Comparison of ENCODE assay signal across 12 mouse cellular contexts in genomic region chr10:82958218-82958761, GRCm38 (mm10). TPM values are rescaled to one million over a fixed set of nuclear protein-coding genes. Genes with fewer than 3 reads are reported as not detected.
DNase-seq lines count a peak whose midpoint lies in the region; ATAC-seq and TF ChIP-seq lines count a peak whose summit lies in the region.
"Had no signal": no experiment of that assay in that cellular context is flagged by ENCODE, and none has a peak within 500 bp of the region (broad histone marks: within the 10 kb centered on the region; RNA-seq: fewer than 3 reads in every experiment).

No protein-coding gene starts in this region.

- peaks cover 12% of the 10 kb centered on the region for H3K9me3 ChIP-seq in forebrain, embryonic 10.5 days
- H3K9me3 ChIP-seq: intestine, embryonic 15.5 days had no signal

- no peaks in the 10 kb centered on the region; the same call in 1 of the 2 replicates for H3K27me3 ChIP-seq in liver, adult 2 months (ENCODE audit: control insufficient read depth, insufficient read depth, low read length)
- H3K27me3 ChIP-seq in forebrain, embryonic 10.5 days (ENCODE audit: poor library complexity, severe bottlenecking) = no peaks in the 10 kb centered on the region
- H3K27me3 ChIP-seq: intestine, embryonic 15.5 days had no signal

- no peak for TF ChIP-seq POLR2A in liver, adult 2 months (IDR thresholded peaks at IDR 0.05; ENCODE audit: extremely low read depth, insufficient read depth, low read length)
- TF ChIP-seq POLR2A in embryonic fibroblast, embryonic 13.5 days (IDR thresholded peaks at IDR 0.05; ENCODE audit: low read depth, low read length) = no peak

- H3K4me3 ChIP-seq in liver, adult 2 months (ENCODE audit: insufficient read depth, low read depth, low read length) = no peak overlapping the region
- H3K4me3 ChIP-seq in embryonic fibroblast, embryonic 13.5 days (ENCODE audit: insufficient read depth, low read length) = no peak overlapping the region
- no peak overlapping the region for H3K4me3 ChIP-seq in forebrain, embryonic 10.5 days
- H3K4me3 ChIP-seq: erythroblast, embryonic 14.5 days; intestine, embryonic 15.5 days; layer of hippocampus, adult 2 months had no signal

- 60% methylated on average over 5 of the region's 5 CpGs for WGBS in liver, adult 2 months
- WGBS in forebrain, embryonic 10.5 days = 81% methylated on average over 5 of the region's 5 CpGs

- no peaks in the 10 kb centered on the region for H3K4me1 ChIP-seq in liver, adult 2 months (ENCODE audit: control insufficient read depth, insufficient read depth, low read length)
- H3K4me1 ChIP-seq in embryonic fibroblast, embryonic 13.5 days (ENCODE audit: control insufficient read depth, insufficient read depth, low read length) = peaks cover 4% of the 10 kb centered on the region
- H3K4me1 ChIP-seq in forebrain, embryonic 10.5 days = no peaks in the 10 kb centered on the region
- H3K4me1 ChIP-seq: intestine, embryonic 15.5 days had no signal

- no peaks in the 10 kb centered on the region for H3K79me2 ChIP-seq in liver, adult 2 months (ENCODE audit: control insufficient read depth, insufficient read depth, low read length)

- peak; percentile 75 for ATAC-seq in monocyte, adult 5-6 weeks (replicated peaks; ENCODE audit: insufficient number of reproducible peaks, low FRiP score, low TSS enrichment, poor library complexity, severe bottlenecking)
- ATAC-seq: intestine, embryonic 15.5 days had no signal

- TF ChIP-seq CTCF in liver, adult 2 months (IDR thresholded peaks at IDR 0.05; ENCODE audit: low read depth, low read length) = no peak
- TF ChIP-seq CTCF in embryonic fibroblast, embryonic 13.5 days (IDR thresholded peaks at IDR 0.05; ENCODE audit: borderline replicate concordance, insufficient read depth, low read length) = no peak

- no peak overlapping the region for H3K27ac ChIP-seq in liver, adult 2 months (replicated peaks; ENCODE audit: insufficient read depth, low read depth, low read length)
- peak overlapping the region; percentile 48 for H3K27ac ChIP-seq in embryonic fibroblast, embryonic 13.5 days (ENCODE audit: insufficient read depth, low read length)
- no peak overlapping the region for H3K27ac ChIP-seq in forebrain, embryonic 10.5 days
- H3K27ac ChIP-seq: intestine, embryonic 15.5 days; layer of hippocampus, adult 2 months had no signal

- DNase-seq in liver, adult 2 months (ENCODE audit: extremely low read depth, low read depth, low spot score) = peak; percentile 33
- DNase-seq in liver (no peak), NIH3T3 (ENCODE audit: low read depth) (peak; percentile 76)
- DNase-seq in thymus, postnatal 14 days = no peak
- DNase-seq in forebrain, embryonic 10.5 days (ENCODE audit: extremely low spot score, low spot score) = no peak
- no peak for DNase-seq in cerebellum, adult 9-11 months
- DNase-seq: cerebellum, postnatal 36 days had no signal

- H3K9ac ChIP-seq in liver, adult 2 months (ENCODE audit: low read depth, low read length) = no peak overlapping the region
- H3K9ac ChIP-seq: intestine, embryonic 15.5 days had no signal

- H3K36me3 ChIP-seq in liver, adult 2 months (ENCODE audit: control insufficient read depth, insufficient read depth, low read length) = no peaks in the 10 kb centered on the region
- no peaks in the 10 kb centered on the region for H3K36me3 ChIP-seq in forebrain, embryonic 10.5 days (replicated peaks)
- H3K36me3 ChIP-seq: intestine, embryonic 15.5 days had no signal

RNA-seq across cellular contexts. Expression of gene Chst11, which starts 27.0 kb away (rescaled TPM):
- total RNA-seq in liver, adult 2 months (2014; rRNA removed) = 0.09 and 0.34 TPM in 2 replicates
- polyA plus RNA-seq in liver, adult 2 months (2012; rRNA removed) = 0.15 and 0.16 TPM in 2 replicates
- 12.9 and 20.7 TPM in 2 replicates for polyA plus RNA-seq in embryonic fibroblast, embryonic 13.5 days (2011; ENCODE audit: insufficient read length, low read depth, missing spikeins)
- 9.0 to 18.3 TPM (median 9.7 TPM) in 3 replicates for total RNA-seq in monocyte, adult 5-6 weeks (2017)
- polyA plus RNA-seq in forebrain, embryonic 10.5 days (2016; fragmentation: Nextera tagmentation; extraction: Ambion mirVana) = 0.99 and 1.1 TPM in 2 replicates

Comparison
In these comparisons a context has a peak if more than half of its experiments do, and no peak if none do; other contexts are left out.
1. DNase-seq: peak in liver, adult 2 months (single experiment) and NIH3T3 (single experiment); none in liver (single experiment), thymus, postnatal 14 days (single experiment), forebrain, embryonic 10.5 days (single experiment) and cerebellum, adult 9-11 months (single experiment).